Mouse (Mus musculus) kidney, postnatal 0 days (tissue): ENCODE measurements around the gene S100a7a. TPM values are rescaled to one million over a fixed set of nuclear protein-coding genes. Genes with fewer than 3 reads are reported as not detected.

ENCODE experiments used
- ATAC-seq: fragments of 200-750 bp; cut with Nextera tagmentation; replicated peaks from 2 replicates; pipeline ENCODE4 v1.8.0; 2017; ENCODE audit warnings: low read depth, moderate number of reproducible peaks, moderate TSS enrichment, moderate library complexity; ENCODE audit not compliant: low FRiP score
- DNase-seq: peaks from one replicate; pipeline ENCODE4 v3.0.0-alpha.2; 2016; ENCODE audit warnings: low spot score
- H3K27ac ChIP-seq: fragments of 300-500 bp; sonication (generic); 2 replicates; pipeline ENCODE4 v1.5.1; 2014; ENCODE audit warnings: mild to moderate bottlenecking
- H3K27me3 ChIP-seq: fragments of 300-500 bp; sonication (generic); 2 replicates; pipeline ENCODE4 v1.6.1; 2014; ENCODE audit warnings: low read length, mixed read lengths; ENCODE audit not compliant: insufficient read depth
- H3K36me3 ChIP-seq: fragments of 300-500 bp; sonication (generic); 2 replicates; pipeline ENCODE4 v1.6.1; 2014; ENCODE audit warnings: low read length, mixed read lengths; ENCODE audit not compliant: insufficient read depth
- H3K4me1 ChIP-seq: fragments of 300-500 bp; sonication (generic); replicated peaks from 2 replicates; pipeline ENCODE4 v1.6.1; 2014; ENCODE audit warnings: antibody characterized with exemption, low read length, mixed read lengths; ENCODE audit not compliant: insufficient read depth
- H3K4me2 ChIP-seq: fragments of 300-500 bp; sonication (generic); 2 replicates; pipeline ENCODE4 v1.6.1; 2014; ENCODE audit warnings: mild to moderate bottlenecking, low read length, moderate library complexity, mixed read lengths
- H3K4me3 ChIP-seq: fragments of 300-500 bp; sonication (generic); replicated peaks from 2 replicates; pipeline ENCODE4 v1.5.1; 2014; ENCODE audit warnings: low read depth, low read length
- H3K9ac ChIP-seq: fragments of 300-500 bp; sonication (generic); 2 replicates; pipeline ENCODE4 v1.6.1; 2014; ENCODE audit warnings: low read depth, low read length
- H3K9me3 ChIP-seq: fragments of 300-500 bp; sonication (generic); replicated peaks from 2 replicates; pipeline ENCODE4 v1.6.1; 2016; ENCODE audit warnings: low read length, inconsistent platforms, mixed read lengths
- CTCF ChIP-seq: IDR thresholded peaks from 2 replicates; pipeline ENCODE4 v1.5.1; 2016; ENCODE audit warnings: antibody characterized with exemption, low read depth, mild to moderate bottlenecking, moderate library complexity
- WGBS: fragments of 180-500 bp; shearing (Covaris S2); extraction: QIAGEN DNeasy Blood & Tissue Kit; methylation state at CpG from one replicate; pipeline ENCODE4 v1.1.7; 2014; 5-methylcytosine and 5-hydroxymethylcytosine counted together
- polyA plus RNA-seq: library from polyadenylated mRNA; unstranded; fragments of >200 nt; fragmentation: Nextera tagmentation; extraction: Ambion mirVana; gene quantifications from 2 replicates; pipeline ENCODE4 v1.2.1, GENCODE M21; 2015

Gene S100a7a
- polyA plus RNA-seq, 1 experiment from 2014 or later, result 0.14 TPM

- H3K36me3 ChIP-seq, result no peaks in the 10 kb centered on the region
- no peaks in the 10 kb centered on the region for H3K9me3 ChIP-seq
- WGBS, result 89% methylated on average over 2 of the region's 2 CpGs
- no peak overlapping the region for H3K9ac ChIP-seq
- H3K27ac ChIP-seq, result no peak overlapping the region
- H3K27me3 ChIP-seq, result no peaks in the 10 kb centered on the region
- no peak overlapping the region for H3K4me2 ChIP-seq
- ATAC-seq (no peak), DNase-seq (no peak)
- TF ChIP-seq CTCF, result no peak
- no peak overlapping the region for H3K4me3 ChIP-seq
- no peaks in the 10 kb centered on the region for H3K4me1 ChIP-seq
These were observed 4.0 kb upstream of the S100a7a start for GRCm38 (mm10) chr3:90649832-90650231.

GRCm38 (mm10) chr3:90652878-90653508, 824 bp upstream of the S100a7a start:
- Histone ChIP-seq H3K4me1 (no peaks in the 10 kb centered on the region), H3K9me3 (no peaks in the 10 kb centered on the region), H3K4me2 (no peak overlapping the region), H3K27me3 (no peaks in the 10 kb centered on the region), H3K36me3 (no peaks in the 10 kb centered on the region), H3K9ac (no peak overlapping the region), H3K27ac (no peak overlapping the region), H3K4me3 (no peak overlapping the region)
- WGBS, result 39% methylated on average over 5 of the region's 5 CpGs
- peak; percentile 85 for DNase-seq
- peak; percentile 88 for TF ChIP-seq CTCF
- ATAC-seq, result no peak; the same call in 1 of the 2 replicates

- Histone ChIP-seq H3K4me2 (no peak overlapping the region), H3K27me3 (no peaks in the 10 kb centered on the region), H3K4me1 (no peaks in the 10 kb centered on the region), H3K4me3 (no peak overlapping the region), H3K36me3 (no peaks in the 10 kb centered on the region), H3K9ac (no peak overlapping the region), H3K9me3 (no peaks in the 10 kb centered on the region), H3K27ac (no peak overlapping the region)
- no peak for ATAC-seq
- peak; percentile 36; the same call in 1 of the 2 replicates for TF ChIP-seq CTCF
- 65% methylated on average over 4 of the region's 4 CpGs for WGBS
- peak; percentile 4 for DNase-seq
These were observed 3.6 kb downstream of the S100a7a start for GRCm38 (mm10) chr3:90657405-90657804.

- Histone ChIP-seq H3K4me1 (no peaks in the 10 kb centered on the region), H3K9me3 (no peaks in the 10 kb centered on the region), H3K4me3 (no peak overlapping the region), H3K27me3 (no peaks in the 10 kb centered on the region), H3K27ac (no peak overlapping the region), H3K36me3 (no peaks in the 10 kb centered on the region), H3K4me2 (no peak overlapping the region), H3K9ac (no peak overlapping the region)
- ATAC-seq (no peak), DNase-seq (no peak)
- no peak for TF ChIP-seq CTCF
These were observed 5.7 kb downstream of the S100a7a start for GRCm38 (mm10) chr3:90659364-90660044.

GRCm38 (mm10) chr3:90664219-90664618, 10.4 kb downstream of the S100a7a start:
- no peak overlapping the region for H3K4me3 ChIP-seq
- 73% methylated on average over 2 of the region's 2 CpGs for WGBS
- no peak overlapping the region for H3K27ac ChIP-seq
- H3K27me3 ChIP-seq, result no peaks in the 10 kb centered on the region
- TF ChIP-seq CTCF, result peak; percentile 65
- H3K9me3 ChIP-seq, result no peaks in the 10 kb centered on the region
- H3K36me3 ChIP-seq, result no peaks in the 10 kb centered on the region
- DNase-seq, result peak; percentile 33
- H3K4me1 ChIP-seq, result no peaks in the 10 kb centered on the region
- ATAC-seq, result no peak
- no peak overlapping the region for H3K9ac ChIP-seq
- no peak overlapping the region for H3K4me2 ChIP-seq

- DNase-seq, result no peak
- no peaks in the 10 kb centered on the region for H3K4me1 ChIP-seq
- no peak for ATAC-seq
- H3K27me3 ChIP-seq, result no peaks in the 10 kb centered on the region
- H3K27ac ChIP-seq, result no peak within 1 kb of the TSS
- no peak within 1 kb of the TSS for H3K4me2 ChIP-seq
- H3K9ac ChIP-seq, result no peak within 1 kb of the TSS
- no peaks in the 10 kb centered on the region for H3K9me3 ChIP-seq
- no peak for TF ChIP-seq CTCF
- 60% methylated on average over 8 of the region's 8 CpGs for WGBS
- no peaks in the 10 kb centered on the region for H3K36me3 ChIP-seq
- H3K4me3 ChIP-seq, result no peak within 1 kb of the TSS
These were observed 15.0 kb downstream of the S100a7a start, which contains the start of gene S100a8 for GRCm38 (mm10) chr3:90668846-90669245. TSS of gene S100a8 (plus strand) at chr3:90668978.
